Mouse (Mus musculus): Measurements from ENCODE around the gene Scnm1.

Scnm1 gene

DNA sequence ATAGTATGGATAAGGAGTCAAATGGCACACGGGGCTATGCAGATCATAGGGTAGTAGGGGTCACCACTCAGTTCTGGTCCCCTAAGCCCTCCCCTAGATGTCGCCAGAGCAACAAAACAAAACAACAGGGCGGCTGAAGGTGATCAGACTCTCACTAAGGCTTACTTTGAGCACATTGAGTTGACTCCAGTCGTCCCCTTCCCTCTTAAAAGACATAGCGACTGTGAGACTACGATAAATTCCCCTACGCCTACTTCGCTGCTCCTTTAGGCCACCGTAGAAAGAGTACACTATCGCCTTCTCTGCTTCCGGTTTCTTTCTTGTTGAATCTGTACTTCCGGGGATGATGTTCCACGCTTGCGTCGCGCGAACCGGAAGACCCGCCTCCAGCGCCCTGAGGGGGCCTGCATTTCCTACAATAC, at the start of gene Scnm1, which contains the start of gene Lysmd1:
Gene Scnm1 (minus strand): TSS at position 332 of the 422 bp plus-strand sequence.
Gene Lysmd1 (plus strand): TSS at position 409 of the 422 bp plus-strand sequence.
- peak; percentile 94 for DNase-seq

DNA sequence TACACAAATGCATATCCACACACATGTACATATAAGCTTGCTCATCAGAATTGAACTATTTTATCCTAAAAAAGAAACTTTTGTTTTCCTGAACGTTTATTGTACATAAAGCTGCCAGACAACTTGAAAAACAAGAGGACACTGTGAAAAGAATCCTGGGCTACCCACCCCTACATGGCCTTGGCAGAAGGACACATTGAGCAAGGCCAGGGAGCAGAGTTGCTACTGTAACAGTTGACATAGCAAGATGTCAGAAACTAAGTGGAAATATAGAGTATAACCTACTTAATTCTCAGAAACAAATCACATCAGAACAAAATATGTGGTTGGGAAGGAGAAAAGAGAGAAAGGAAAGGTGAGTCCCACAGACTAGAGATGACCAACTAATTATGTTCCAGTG, 48.0 kb upstream of the Scnm1 start:
- no peak for DNase-seq

DNA sequence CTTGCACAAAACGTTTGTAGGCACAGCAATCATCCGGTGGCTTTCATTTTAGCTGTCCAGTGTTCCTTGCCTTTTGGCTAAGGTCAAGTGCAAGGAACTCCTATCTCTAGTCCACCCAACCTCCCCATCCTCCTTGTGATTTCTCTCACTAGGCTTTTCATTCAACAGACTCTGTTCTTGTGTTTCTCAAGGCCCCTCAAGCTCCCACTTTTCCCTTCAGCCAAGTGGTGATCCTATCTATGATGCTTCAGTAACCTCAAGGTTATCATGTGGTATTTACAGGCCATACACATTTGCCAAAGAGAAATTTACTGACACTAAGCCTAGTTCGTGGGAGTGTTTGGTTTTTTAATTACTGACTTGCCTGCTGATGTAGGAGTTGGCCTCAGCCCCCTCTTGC, 46.1 kb upstream of the Scnm1 start:
- DNase-seq = no peak

DNA sequence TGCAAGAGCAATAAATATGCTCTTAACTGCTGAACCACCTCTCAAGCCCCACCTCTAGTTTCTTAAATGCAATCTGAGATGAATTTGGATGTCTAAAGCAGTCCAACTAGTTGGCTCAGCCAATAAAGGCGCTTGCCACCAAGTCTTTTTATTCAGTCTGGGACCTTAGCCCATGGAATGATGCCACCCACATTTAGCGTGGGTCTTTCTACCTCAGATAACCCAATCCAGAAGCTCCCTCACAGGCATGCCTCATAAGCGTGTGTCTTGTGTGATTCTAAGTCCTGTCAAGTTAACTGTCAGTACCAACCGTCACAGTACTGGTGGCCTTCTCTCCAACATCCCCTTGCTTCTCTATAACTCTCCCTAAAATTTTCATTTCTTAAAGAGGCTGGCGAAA, 45.1 kb upstream of the Scnm1 start:
- DNase-seq = no peak

GRCm38 (mm10) chr3:95177583-95177982, 43.8 kb upstream of the Scnm1 start:
- no peak for DNase-seq

- no peak for DNase-seq
These were observed 42.7 kb upstream of the Scnm1 start for GRCm38 (mm10) chr3:95176500-95176899.

- DNase-seq = peak; percentile 90
These were observed 40.3 kb upstream of the Scnm1 start for GRCm38 (mm10) chr3:95174011-95174592.

DNA sequence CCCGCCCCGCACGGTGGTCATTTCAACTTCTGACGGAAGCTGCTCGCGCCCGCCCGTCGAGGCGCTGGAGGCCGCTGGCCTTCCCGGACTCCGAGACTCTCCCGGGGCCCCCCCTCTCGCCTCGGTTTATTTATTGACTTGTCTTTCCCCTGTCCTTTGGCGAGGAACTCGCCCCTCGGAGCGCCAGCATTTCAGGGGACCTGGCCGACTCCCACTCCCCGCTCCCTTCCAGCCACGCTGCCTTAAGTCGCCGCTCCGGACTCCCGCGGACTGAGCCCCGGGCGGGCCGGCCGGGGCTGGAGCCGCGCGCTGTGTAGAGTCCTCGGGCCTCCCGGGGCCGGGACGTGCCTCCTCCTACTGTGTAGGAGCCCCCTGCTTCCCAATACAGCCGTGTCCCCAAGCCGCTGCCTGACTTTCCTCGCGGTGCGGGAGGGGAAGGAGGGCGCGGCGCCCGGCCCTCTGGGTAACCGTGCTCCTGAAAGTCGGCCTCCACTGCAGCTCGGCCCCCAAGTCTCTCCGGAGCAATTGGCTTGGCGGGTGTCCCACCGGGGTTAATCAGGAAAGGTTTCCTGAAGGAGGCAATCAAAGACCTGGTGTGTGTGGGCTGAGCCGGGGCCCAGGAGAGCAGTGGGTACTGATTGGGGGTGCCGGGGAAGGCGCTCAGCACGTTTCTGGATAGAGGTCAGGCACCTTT, 39.6 kb upstream of the Scnm1 start:
- DNase-seq = peak; percentile 51

GRCm38 (mm10) chr3:95172526-95173255, 38.9 kb upstream of the Scnm1 start:
- DNase-seq = peak; percentile 23

GRCm38 (mm10) chr3:95171105-95171504, 37.3 kb upstream of the Scnm1 start:
- DNase-seq = no peak

DNA sequence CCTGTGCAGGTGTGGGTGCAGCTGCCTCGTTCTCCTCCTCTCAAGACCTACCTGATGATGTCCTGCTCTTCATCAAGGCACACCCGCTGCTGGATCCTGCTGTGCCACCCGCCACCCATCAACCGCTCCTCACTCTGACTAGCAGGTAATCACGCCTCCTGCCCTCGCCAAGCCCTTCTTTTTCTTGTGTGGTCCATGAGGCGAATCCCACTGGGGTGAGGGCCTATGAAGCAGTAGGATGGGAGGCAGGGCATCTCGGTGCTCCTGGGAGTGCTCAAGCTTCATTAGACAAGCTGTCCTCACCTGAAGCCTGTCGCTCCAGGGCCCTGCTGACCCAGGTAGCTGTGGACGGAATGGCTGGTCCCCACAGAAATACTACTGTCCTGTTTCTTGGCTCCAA, 36.2 kb upstream of the Scnm1 start:
- DNase-seq = no peak

GRCm38 (mm10) chr3:95164840-95165239, 31.0 kb upstream of the Scnm1 start:
- no peak for DNase-seq

DNA sequence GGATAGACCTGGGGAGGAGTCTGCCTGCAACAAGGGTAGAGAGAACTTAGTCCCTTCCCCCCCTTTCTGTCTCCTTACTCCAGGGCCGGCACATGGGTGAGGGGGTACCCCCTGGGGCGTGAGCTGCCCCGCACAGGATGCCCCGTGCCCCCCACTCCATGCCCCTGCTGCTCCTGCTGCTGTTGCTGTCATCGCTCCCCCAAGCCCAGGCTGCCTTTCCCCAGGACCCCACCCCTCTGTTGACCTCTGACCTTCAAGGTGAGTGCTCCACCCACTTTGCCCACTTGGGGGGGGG, 30.4 kb upstream of the Scnm1 start:
- DNase-seq = no peak

GRCm38 (mm10) chr3:95163419-95164255, 29.8 kb upstream of the Scnm1 start:
- peak; percentile 28 for DNase-seq

DNA sequence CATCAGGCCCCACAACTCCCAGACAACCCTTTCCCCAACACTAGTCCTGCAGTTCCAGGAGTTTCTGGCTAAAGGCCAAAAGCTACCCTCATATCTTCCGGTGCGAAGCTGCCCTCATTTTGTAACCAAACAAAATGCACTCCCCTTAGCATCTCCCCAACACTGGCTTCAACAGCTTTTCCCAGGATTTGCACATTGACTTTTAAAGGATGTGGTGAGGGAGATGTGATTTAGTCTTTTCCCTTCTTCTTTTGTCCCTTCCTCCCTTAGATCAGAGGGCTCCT, 28.5 kb upstream of the Scnm1 start:
- DNase-seq = no peak

- no peak for DNase-seq
These were observed 28.0 kb upstream of the Scnm1 start for GRCm38 (mm10) chr3:95161618-95162344.

DNA sequence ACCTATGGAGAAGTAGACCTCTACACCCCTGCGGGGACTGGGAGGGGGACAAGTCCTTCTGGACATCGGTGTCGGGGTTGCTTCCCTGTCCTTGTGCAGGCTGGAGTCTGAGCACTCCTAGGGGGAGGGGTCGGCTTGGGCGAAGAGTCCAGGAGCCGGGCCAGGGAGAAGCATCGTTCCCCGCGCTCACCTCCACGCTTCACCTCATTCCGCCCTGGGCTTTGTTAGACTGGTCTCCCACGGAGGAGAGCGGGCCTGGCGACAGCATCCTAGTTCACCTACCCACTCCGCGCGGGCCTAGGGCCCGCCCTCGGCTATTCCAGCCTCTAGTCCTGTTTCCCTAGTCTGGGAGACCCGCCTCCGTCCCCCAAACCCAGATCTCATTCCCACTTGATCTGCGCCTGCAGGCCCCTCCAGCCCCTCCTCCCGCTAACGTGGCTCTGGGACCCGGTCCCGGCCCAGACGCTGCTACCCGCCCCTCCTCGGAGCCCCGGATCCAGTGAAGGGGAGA, 27.3 kb upstream of the Scnm1 start:
- peak; percentile 31 for DNase-seq

DNA sequence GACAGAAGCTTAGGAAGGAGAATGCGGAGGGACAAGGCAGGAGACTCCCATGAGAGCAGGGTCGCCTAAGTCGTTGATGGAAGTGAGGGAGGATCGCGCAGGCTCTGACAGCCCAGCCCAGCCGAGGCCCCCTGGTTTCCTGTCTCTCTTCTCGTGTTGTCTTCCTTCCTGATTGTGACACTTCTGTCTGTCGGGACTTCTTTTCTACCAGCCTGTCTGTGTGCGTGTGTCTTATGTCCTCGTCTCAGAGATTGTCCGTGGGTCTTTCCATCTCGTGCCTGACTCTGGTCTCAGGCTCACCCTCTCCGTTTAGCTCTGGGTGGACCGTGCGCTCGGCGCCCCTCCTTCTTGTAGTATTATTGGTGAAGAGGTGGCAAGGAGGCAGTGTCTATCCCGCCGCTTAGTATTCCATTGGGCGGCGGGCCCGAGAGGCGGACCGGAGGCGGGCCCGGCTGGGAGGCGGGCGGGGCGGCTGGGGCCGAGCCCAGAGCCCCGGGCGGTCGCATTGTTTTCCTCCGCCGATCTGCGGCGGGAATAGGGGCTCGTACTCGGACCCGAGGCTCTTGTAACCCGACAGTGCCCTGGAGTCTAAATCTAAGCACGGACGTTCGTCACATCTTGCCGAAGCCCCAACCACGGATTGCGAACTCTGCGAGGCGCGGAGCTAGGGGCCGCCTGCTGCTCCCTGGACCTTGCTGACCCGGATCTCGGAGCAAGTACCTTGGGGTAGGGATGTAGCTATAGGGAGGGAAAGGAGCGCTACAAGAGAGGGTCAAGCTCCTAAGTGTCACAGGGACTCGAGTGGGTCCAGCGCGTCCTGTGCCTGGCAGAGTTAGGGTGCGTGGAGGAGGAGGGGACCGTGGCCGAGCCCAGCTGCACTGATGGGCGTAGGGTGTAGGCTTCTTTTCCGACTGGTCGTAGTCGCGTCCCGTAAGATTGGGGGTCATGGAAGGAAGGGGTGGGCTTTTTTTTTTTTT, 26.5 kb upstream of the Scnm1 start, which contains the start of gene Sema6c:
Gene Sema6c (plus strand): TSS at position 471 of the 977 bp plus-strand sequence.
- peak; percentile 93 for DNase-seq

GRCm38 (mm10) chr3:95159511-95159986, 25.7 kb upstream of the Scnm1 start:
- no peak for DNase-seq

GRCm38 (mm10) chr3:95153874-95154273, 20.1 kb upstream of the Scnm1 start:
- no peak for DNase-seq

GRCm38 (mm10) chr3:95147924-95148323, 14.1 kb upstream of the Scnm1 start:
- DNase-seq = peak; percentile 57

All from kidney, postnatal 14 days (tissue).